Mouse (Mus musculus) kidney, adult 8-10 months (tissue): ENCODE measurements around the gene Grik3.

ENCODE experiments used
- DNase-seq, 2 experiments: peaks; one replicate each; pipeline ENCODE4 v3.0.0; 2022

Grik3 gene

DNA sequence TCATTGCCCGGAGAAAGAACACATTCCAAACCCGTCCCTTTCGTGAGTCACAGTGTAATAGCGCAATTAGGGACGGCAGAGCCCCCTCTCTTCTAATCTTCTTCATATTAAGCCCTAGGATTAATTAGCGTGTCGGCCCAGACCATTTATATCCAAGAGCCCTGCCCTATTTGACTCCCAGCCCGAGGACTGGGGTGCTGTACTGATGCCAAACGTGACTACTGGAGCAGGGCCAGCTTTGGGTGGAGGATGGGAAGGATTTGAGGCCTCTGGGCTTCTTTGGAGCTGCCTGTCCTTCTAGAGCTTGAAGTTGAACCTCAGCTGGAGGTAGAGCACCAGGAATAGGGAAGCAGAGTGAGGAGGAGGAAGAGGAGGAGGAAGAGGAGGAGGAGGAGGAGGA lies 2.2 kb downstream of the Grik3 start:
- DNase-seq = no peak

DNA sequence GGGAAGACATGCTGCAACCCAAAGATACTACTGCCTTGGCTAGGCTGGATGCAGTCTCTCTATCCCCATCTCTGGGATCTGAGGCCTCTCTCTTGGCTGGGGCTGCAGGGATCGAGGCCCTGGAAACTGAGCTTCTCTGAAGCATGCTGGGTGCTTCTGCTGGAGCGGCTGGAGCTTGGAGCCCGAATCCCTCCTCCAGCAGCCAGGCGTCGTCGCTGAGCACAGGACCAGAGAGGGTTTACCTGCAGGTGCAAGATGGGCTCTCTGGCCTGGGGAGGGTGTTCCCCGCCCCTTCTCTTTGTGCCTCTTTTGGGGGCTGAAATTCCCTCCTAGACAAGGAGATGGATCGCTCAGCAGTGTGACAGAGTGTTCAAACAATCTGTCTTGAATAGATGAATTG lies 2.6 kb downstream of the Grik3 start:
- DNase-seq = no peak

DNA sequence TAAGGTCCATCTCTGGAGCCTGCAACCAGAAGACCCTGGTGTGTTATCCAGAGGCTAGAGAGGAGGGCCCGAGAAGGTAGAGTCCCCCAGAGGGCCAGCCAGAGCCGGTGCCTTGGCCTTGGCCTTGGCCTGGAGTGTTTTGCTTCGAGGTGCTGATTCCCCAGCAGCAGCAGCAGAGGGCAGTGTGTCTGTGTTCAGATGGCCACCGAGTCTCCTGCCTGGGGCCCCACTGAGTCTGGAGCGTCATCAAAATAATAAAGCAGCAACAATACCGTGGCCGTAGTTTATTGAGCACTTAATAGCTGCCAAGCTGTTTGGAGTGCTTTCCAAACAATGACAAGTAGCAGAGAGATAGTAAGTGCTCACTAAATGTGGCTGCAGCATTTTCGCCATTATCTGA lies 5.0 kb downstream of the Grik3 start:
- no peak for DNase-seq

DNA sequence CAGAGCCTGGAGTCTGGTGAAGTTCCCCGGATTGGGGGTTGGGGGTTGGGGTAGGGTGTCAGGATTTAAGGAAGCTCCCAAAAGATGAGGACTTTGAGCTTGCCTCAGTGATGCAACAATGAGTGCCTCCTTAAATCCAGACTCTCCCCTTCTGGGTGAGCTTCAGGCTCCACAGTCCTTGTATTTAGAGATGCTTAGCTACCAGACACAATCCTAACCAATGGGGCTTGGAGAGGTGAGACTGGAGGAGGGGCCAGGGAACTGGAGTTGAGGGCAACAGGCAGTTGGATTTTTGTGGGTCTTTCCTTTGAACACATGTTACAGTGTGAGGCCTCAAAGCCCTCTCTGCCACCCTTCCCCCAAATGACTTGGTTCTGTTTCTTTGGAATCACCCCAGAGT lies 6.5 kb downstream of the Grik3 start:
- DNase-seq = no peak

DNA sequence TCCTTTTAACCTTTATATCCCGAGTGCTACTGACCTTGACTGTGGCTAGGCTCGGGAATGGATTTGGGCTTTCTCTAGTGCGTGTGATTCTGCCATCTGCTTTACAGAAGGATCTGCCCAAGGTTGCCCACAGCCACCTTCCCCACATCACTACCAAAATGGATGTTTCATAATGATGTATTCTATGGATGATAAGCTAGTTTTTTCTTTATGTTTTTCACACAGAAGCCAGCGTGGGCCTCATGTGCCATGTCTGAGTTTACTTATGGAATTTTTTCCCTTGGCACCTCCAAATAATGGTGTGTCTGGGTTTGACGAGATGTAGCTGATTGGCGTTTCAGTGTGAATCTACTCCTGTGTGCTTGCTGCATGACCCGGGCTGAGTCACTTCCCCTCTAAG lies 7.0 kb downstream of the Grik3 start:
- DNase-seq = no peak

DNA sequence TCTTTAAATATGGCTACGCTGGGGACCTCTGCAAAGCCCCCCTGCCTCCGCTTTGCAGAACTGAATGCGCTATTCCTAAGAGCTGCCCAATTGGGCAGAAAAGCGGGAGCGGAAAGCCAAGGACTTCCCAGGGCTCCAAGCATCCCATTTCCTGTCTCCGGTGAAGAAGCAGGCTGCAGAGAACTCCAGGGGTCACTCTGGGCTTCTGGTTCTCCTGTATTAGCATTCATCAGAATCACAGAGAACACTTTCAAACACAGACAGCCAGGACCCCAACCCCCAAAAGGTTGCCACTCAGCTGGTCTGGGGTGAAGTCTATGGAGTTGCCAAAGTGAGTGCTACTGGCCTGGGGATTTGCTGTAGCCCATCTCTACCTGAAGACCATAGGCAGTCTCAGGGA lies 8.4 kb downstream of the Grik3 start:
- no peak for DNase-seq

DNA sequence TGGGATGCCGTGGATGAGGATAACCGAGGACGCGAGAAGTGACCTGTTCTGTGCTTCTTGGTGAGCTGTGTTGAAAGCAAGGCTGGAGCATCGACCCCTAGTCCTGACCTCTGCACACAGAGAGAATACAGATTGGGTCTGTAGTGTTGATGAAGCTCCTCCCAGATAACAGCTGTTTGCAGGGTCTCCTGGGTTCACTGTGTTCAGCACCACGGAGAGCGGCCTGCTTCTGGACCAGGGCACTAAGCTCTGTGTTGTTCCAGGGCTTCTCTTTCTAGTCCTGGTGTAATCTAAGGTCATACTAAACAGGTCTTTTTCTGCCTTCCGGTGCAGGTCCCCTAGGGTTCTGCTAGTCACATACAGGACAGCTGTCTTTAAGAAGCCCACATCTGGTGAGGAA lies 12.4 kb downstream of the Grik3 start:
- no peak for DNase-seq

DNA sequence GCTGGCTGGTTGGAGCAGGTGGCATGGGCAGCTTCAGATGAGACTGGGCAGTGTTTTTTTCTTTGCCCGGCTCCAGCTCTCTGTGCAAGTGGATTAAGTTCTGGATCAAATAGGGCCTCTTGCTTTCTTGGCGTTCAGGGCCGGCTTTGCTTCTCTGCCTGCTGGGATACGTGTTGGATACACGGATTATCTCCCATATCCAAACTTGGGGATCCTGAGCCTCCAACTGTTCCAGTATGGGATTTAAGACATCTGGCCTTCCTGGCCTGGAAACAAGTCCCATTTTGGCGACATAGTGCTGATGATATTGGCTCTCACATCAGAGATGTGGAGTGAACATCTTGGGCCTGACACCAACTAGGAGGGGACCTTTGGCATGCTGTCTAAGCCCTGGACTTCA lies 21.9 kb downstream of the Grik3 start:
- no peak for DNase-seq

DNA sequence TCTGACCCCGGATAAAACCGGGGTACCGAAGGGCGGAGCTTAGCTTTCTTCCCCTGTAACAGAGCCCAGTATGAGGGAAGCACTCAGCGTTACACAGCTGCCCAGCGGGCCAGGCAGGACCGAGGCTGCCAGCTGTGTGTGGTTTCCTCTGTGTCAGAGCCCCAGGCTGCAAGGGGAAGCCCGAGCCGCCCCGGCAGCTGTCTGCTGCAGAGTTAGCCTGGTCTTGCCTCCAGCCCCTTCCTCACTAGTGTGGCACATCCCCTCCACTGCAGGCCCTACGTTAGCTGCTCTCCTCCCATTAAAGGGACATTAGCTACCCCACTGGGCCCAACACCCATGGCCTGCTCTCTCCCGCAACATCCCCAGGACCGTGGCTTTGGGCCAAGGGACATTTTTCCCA lies 25.1 kb downstream of the Grik3 start:
- no peak for DNase-seq

DNA sequence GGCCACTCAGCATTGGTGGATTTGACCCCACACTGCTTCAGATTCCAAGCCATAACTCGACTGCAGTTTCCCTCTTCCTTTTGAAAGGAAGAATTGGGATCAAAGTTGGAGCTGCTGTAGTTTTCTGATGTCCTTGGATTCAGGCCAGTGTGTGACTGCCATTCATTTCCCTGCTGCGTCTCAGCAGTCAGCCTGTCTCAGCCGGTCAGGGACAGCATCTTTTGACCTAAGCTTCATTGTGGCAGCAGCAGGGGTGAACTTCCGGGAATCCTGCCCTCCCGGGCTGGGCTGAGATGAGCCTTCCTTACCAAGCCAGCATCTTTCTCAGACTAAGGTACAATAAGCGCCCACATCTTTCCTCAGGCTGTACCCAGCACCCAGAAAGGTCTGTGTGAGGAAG lies 26.1 kb downstream of the Grik3 start:
- no peak for DNase-seq

DNA sequence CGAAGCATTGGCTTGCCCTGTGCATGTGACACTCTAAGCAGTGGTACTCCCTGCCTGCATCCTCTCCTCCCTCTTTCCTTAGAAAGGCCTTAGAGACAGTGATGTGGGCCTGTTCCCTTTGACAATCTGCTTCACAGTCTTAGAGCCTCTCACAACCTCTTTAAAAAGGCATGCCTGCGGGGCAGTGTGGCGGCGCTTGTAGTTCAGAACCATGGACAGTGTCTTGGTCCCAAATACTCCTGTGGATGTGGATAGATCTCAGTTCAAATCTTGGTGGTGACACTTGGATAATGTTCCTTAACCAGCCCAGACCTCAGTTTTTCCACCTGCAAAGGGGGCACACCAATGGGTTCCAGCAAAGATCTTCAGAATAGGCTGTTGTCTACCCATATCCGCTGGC lies 28.4 kb downstream of the Grik3 start:
- no peak for DNase-seq

DNA sequence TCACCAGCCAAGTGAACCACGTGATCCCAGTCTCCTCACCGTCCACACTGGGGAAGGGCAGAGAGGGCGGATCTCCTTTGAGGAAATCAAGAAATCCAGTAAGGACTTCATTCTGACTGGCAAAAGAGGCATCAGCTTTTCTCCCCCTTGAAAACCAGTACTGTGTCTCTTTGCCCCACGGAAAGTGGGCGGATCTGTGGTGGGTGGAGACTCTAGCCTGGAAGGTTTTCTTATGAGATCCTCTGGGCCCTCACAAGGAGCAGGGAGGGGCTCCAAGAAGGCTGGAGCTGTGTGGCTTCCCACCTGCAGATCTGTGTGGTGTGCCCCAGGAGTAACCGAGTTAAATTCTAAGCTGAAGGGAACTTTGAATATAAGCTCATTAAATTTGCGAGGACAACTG lies 32.4 kb downstream of the Grik3 start:
- no peak for DNase-seq

DNA sequence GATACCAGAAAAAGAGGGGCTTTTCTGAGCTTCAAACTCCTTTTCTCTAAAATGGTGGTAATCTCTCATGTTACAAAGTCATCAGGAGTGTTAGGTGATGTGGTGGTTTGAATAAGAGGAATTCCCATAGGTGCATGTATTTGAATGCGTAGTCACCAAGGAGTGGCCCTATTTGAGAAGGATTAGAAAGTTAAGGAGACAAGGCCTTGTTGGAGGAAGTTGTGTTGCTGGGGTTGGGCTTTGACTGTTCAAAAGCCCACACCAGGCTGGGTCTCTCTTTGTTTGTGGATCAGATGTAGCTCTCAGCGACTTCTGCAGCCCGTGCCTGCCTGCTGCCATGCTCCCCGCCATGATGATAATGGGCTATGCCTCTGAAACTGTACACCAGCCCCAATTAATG lies 34.8 kb downstream of the Grik3 start:
- no peak for DNase-seq

DNA sequence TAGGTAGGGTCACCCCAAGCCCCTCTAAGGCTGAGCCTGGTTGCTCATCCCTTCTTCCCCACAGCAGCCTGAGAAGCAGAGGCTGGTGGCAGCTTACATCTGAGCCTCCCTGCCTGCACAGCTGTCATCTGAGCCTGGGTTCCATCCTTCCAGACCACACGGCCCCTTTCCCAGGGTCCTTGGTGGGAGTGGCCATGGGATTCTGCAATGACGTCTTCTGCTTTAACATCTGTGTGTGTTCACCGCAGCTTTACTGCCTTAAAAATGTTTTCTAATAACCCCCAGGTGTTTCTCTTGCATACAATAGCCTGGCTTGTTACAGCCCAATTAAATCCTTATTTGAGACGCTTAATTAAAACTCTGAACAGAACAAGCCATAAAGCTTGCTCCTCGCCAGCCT lies 35.9 kb downstream of the Grik3 start:
- DNase-seq = no peak

DNA sequence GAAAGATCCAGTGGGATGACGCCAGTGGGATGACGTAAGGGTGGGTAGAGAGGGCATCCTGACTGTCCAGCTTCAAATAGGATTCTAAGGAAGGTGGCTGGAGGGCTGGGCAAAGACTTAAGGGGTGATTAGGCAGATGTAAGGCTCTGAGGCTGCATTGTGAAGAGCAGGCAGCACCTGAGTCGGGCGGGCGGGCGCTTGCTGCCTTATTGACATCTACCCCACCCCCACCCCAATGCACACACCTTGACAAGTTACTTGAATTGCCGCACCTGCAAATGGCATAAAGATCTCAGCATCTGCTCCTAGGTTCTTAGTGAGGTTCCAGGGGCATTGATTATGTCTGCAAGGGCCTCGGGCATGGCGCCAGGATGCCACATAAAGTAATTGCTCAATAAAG lies 43.5 kb downstream of the Grik3 start:
- DNase-seq = no peak

DNA sequence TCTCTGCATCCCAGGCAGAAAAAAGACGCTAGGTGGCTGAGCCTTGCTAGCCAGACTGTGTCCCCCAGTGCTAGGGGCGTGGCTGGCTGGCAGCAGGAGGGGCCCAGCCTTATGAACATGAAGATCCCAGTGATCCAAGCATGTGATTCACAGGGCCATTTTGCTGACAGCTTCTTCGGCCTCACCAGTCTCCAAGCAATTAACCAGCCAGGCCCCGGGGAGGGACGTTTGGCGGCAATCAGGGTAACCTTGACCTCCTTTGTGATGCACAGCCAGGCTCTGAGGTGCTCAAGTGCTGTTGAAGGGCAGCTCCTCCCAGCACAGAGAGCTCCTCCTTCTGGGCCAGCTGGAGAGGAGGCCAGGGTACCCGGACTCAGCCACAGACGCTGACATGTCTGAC lies 43.9 kb downstream of the Grik3 start:
- no peak for DNase-seq

DNA sequence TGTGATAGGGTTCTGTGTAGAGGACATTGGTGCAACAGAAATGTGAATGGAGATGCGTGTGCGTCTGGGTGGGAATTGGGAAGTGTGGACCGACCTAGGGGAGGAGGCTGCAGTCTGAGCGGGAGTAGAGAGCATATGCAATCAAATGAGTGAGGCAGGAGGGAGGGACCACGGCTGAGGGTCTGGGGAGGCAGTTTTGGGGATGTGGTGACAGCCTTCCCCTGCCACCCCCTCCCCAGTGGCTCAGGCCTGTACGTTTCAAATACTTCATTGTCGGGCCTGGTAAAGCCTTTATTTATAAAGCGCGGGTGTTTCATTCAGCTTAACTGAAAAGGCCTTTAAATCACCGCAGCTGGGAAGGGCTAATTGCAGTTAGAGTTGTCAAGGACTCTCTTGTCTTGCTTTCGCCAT lies 44.5 kb downstream of the Grik3 start:
- DNase-seq = no peak

DNA sequence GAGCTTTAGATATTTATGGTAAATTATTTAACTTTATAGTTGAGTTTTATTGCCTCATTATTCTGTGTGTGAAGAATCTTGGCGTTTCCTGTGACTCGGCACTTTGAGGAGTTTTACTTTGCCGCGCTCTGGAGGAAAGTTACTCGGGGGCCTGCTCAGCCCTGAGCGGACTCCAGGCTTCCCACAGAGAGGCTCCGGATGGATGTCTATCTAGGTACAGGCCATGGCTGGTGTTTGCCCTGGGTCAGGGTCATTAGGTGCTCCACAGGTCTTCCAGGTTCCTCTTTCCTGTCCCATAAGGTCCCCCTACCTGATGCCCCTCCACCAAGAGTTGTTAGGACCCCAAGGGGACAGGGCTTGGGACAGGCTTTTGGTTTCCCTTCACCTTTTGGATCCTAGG lies 45.0 kb downstream of the Grik3 start:
- DNase-seq = no peak

DNA sequence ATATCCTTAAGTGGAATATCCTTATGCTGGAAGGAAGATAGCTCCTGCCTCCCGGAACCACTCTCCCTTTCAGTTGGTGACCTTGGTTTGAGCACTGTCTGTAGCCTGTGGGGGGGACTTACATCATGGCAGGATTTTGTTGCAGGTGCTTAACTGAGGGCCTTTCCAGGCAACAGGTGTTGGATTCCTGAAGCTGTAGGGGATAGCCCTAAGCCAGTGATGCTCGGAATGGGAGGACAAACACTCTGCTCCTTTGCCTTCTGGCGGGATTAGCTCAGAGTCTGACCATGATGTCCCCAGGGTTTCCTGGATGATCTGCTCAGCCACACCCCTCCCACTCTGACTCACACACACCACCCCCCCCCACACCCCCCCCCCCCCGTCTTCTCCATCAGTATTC lies 45.5 kb downstream of the Grik3 start:
- no peak for DNase-seq

DNA sequence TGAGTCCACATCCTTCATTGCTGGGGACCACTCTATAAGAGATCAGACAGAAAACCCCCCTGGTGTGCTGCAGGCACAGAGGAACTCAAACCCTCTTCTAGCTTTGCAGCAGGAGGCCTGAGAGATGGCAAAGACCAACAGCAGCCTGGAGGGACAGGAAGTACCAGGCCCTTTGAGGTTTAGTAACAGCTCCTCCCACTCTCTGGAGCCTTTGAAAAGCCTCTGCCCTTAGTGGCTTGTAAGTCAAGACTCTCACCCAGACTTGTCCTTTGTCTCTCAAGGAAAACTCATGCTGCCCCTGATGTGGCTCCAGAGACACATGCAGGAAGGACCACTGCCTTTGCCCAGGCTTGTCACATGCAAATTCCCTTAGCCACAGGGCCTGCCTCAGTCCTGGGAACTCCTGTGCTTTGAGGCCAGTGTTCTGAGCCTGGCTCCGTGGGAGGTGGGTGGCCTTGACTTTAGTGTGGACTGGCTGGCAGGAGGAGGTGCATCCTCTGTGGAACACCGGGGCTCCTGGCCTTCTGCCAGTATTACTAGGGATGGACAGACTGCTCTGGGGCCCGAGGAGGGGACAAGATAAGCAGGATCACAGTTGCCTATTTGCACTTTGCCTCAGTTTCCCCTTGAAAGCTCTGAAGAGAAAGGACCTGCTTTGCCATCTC lies 47.9 kb downstream of the Grik3 start:
- DNase-seq = no peak

DNA sequence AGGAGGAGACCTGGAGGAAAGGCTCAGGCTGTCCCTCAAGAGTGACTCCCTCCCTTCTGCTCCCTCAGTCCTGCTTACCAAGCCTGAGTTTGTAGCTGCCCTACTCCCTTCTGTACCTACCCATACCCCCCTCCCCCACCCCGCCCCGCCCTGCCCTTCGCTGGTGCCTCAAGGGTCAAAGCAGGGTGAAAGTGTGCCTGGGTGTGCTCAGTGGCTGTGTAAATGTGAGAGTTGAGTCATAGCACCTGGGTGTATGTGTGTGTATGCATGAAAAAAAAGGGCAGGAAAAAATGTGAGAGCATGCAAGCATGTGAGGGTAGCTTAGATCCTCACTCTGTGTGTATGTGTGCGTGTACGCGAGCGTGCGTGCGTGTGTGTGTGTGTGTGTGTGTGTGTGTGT lies 49.1 kb downstream of the Grik3 start:
- no peak for DNase-seq

DNA sequence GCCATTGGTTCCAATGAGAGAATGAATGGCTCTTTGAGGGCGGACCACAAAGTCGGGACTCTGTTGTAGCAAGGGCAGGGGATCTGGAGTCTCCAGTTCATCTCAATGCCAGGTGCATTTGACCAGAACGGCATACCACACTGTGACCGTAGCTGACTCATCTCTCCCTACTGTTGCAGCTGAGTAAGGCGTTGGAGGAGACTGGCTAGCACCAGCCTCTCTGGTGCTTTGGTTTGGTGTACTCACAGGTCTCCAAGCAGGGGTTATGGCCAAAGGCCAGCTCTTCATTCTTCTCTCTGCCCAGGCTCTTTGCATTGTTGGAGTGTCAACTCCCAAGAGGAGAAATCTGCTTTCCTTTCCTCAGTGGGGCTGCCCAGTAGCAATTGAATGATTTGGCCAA lies 52.7 kb downstream of the Grik3 start:
- DNase-seq = no peak

DNA sequence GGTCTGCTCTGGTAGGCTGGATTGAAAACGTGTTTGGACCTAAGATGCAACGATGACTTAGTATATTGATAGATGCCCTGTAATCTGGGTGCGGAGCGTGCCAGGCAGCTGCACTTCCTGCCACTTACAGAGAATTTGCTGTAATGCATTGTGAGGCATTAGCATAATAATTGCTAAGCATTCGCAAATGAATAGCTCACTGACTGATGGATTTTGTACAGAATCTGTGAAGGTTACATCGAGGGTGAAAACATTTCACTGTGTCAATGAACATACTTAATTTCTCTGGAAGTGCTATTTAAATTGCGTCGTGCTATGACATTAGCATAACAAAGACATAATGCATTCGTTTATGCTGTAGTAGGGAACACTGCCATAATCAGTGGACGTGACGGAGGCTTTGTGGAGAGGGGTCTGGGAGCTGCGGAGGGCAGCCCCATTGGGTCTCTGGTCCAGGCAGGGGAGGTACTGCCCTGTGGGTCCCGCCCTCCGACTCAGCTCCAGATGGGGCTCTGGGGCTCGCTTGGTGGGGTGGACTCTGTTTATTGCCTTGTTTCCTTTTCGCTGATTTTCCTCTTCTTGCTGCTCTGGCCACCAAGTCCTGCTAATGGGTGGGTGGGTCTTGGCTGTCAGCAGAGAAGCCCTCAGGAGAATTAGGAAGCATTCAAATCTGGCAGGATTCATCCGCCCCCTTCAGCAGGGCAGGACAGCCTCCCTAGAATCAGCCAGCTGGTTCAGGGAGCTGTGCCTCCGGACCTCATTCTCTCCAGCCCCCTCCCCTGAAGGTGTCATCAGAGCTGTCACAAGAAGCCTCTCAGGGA lies 54.7 kb downstream of the Grik3 start:
- no peak for DNase-seq

DNA sequence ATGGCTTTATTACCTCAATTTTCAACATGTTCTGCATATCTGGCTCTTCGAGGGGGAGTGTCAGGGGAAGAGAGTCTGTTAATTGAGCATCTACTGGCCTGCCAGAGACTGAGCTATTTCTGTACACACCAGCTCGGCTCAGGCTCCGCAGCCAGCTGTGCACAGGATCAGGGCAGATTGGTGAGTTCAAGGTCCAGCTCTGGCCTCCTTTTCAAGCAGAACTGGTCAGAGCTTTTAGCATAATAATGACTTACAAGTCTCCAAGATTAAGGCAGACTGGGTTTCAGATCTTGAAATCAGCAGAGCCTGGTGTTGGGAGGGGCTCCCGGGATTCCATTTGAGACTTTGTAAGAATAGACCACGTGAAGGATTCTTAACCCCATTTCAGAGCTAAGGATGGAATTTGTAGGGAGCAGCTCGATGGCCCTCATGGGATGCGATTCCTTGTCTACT lies 55.3 kb downstream of the Grik3 start:
- no peak for DNase-seq

DNA sequence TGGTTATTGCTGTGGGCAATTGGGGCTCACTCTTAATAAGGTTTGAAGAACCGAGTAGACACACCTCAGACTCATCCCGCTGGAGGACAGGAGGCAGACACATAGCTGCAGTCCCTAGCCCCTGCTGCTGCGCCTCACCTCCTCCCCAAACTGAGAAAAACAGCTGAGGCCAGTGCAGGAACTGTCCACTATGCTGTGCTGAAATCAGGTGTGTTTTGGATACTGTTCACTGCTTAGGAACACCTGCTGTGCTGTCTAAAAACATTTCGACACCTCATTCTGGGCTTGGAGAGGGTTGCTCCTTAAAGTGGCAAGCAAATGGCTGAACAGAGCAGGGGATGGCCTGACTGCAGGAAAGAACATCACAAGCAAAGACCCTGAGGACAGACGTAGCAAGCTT lies 57.7 kb downstream of the Grik3 start:
- no peak for DNase-seq
